In genomic region chr10:22822896-22823295, GRCm38 (mm10) we compare ENCODE assay signal across 32 mouse cellular contexts. TPM values are rescaled to one million over a fixed set of nuclear protein-coding genes. Genes with fewer than 3 reads are reported as not detected.
DNase-seq lines count a peak whose midpoint lies in the region; ATAC-seq and TF ChIP-seq lines count a peak whose summit lies in the region.
"Had no signal": no experiment of that assay in that cellular context is flagged by ENCODE, and none has a peak within 500 bp of the region (broad histone marks: within the 10 kb centered on the region; RNA-seq: fewer than 3 reads in every experiment).

No protein-coding gene starts in this region.

- no peaks in the 10 kb centered on the region for H3K9me3 ChIP-seq in kidney, postnatal 0 days (replicated peaks; ENCODE audit: low read length)
- no peaks in the 10 kb centered on the region for H3K9me3 ChIP-seq in midbrain, embryonic 11.5 days (ENCODE audit: control insufficient read depth, low read length)
- H3K9me3 ChIP-seq in midbrain, embryonic 16.5 days (replicated peaks; ENCODE audit: control insufficient read depth, low read length, poor library complexity, severe bottlenecking) = no peaks in the 10 kb centered on the region
- no peaks in the 10 kb centered on the region for H3K9me3 ChIP-seq in stomach, embryonic 16.5 days (replicated peaks; ENCODE audit: control insufficient read depth, low read length)
- H3K9me3 ChIP-seq in limb, embryonic 10.5 days (replicated peaks) = no peaks in the 10 kb centered on the region
- H3K9me3 ChIP-seq: embryonic facial prominence, embryonic 12.5 days; limb, embryonic 13.5 days; liver, embryonic 12.5 days; midbrain, embryonic 15.5 days; neural tube, embryonic 12.5 days had no signal

- H3K9ac ChIP-seq in kidney, postnatal 0 days (ENCODE audit: low read depth, low read length) = no peak overlapping the region
- no peak overlapping the region for H3K9ac ChIP-seq in midbrain, embryonic 11.5 days (ENCODE audit: low read length)
- no peak overlapping the region for H3K9ac ChIP-seq in midbrain, embryonic 16.5 days (ENCODE audit: low read depth, low read length)
- peak overlapping the region; percentile 24; the same call in 1 of the 2 replicates for H3K9ac ChIP-seq in stomach, embryonic 16.5 days (ENCODE audit: low read length)
- H3K9ac ChIP-seq: embryonic facial prominence, embryonic 12.5 days; hindbrain, embryonic 14.5 days; limb, embryonic 13.5 days; liver, embryonic 12.5 days; liver, postnatal 0 days; midbrain, embryonic 15.5 days; neural tube, embryonic 12.5 days had no signal

- 18% methylated on average over 6 of the region's 6 CpGs for WGBS in kidney, postnatal 0 days
- WGBS in midbrain, embryonic 11.5 days = 14% methylated on average over 6 of the region's 6 CpGs
- 14% methylated on average over 6 of the region's 6 CpGs for WGBS in midbrain, embryonic 16.5 days
- WGBS in stomach, embryonic 16.5 days = 14% methylated on average over 6 of the region's 6 CpGs
- WGBS in limb, embryonic 10.5 days = 10% methylated on average over 6 of the region's 6 CpGs

- no peak for TF ChIP-seq CTCF in kidney, postnatal 0 days (IDR thresholded peaks at IDR 0.05; ENCODE audit: low read depth)

- no peak for ATAC-seq in kidney, postnatal 0 days (replicated peaks; ENCODE audit: low FRiP score, low read depth)
- no peak for ATAC-seq in midbrain, embryonic 11.5 days (ENCODE audit: low FRiP score)
- ATAC-seq in midbrain, embryonic 16.5 days = no peak
- ATAC-seq in stomach, embryonic 16.5 days (ENCODE audit: insufficient read depth, low FRiP score) = no peak
- ATAC-seq: activated CD4-positive, CD25-positive, alpha-beta regulatory T cell, adult 4 months; forebrain, embryonic 14.5 days; liver, embryonic 12.5 days; liver, postnatal 0 days; midbrain, embryonic 15.5 days had no signal

- H3K4me2 ChIP-seq in kidney, postnatal 0 days (ENCODE audit: low read length) = peak overlapping the region; percentile 39
- H3K4me2 ChIP-seq in midbrain, embryonic 11.5 days = no peak overlapping the region
- no peak overlapping the region for H3K4me2 ChIP-seq in midbrain, embryonic 16.5 days (ENCODE audit: low read length)
- H3K4me2 ChIP-seq in stomach, embryonic 16.5 days (ENCODE audit: low read depth, low read length) = peak overlapping the region; percentile 49
- H3K4me2 ChIP-seq: embryonic facial prominence, embryonic 12.5 days; heart, embryonic 11.5 days; hindbrain, embryonic 14.5 days; limb, embryonic 13.5 days; liver, embryonic 12.5 days; midbrain, embryonic 15.5 days; neural tube, embryonic 12.5 days had no signal

- no peaks in the 10 kb centered on the region for H3K27me3 ChIP-seq in kidney, postnatal 0 days (ENCODE audit: insufficient read depth, low read length)
- H3K27me3 ChIP-seq in midbrain, embryonic 11.5 days (ENCODE audit: control insufficient read depth, insufficient read depth, low read length) = peaks cover 59% of the 10 kb centered on the region
- peaks cover 44% of the 10 kb centered on the region for H3K27me3 ChIP-seq in midbrain, embryonic 16.5 days (ENCODE audit: control insufficient read depth, insufficient read depth, low read depth, low read length)
- H3K27me3 ChIP-seq in stomach, embryonic 16.5 days (ENCODE audit: control insufficient read depth, insufficient read depth, low read length) = peaks cover 1% of the 10 kb centered on the region; the same call in 1 of the 2 replicates
- H3K27me3 ChIP-seq in limb, embryonic 10.5 days (ENCODE audit: low read depth, poor library complexity, severe bottlenecking) = peaks cover 83% of the 10 kb centered on the region
- H3K27me3 ChIP-seq: CH12.LX had no signal

- peak; percentile 16 for DNase-seq in embryo, embryonic 10.5 days (ENCODE audit: low spot score)
- DNase-seq in embryo, embryonic 11 days = no peak
- peak; percentile 66 for DNase-seq in kidney, postnatal 0 days (ENCODE audit: low spot score)
- no peak for DNase-seq in kidney, postnatal 25 days
- peak; percentile 86 for DNase-seq in midbrain, embryonic 11.5 days (ENCODE audit: low spot score, missing footprints)
- DNase-seq in limb, embryonic 10.5 days (ENCODE audit: low spot score) = no peak
- DNase-seq: adrenal gland, adult 8-10 months; cerebellum, adult 2 months; cerebellum, postnatal 25 days; gastrocnemius, postnatal 25 days; heart, adult 11 months; kidney, postnatal 10 days; liver, postnatal 0 days; right cerebral cortex, adult 18-20 months; spleen, adult 18-20 months; thymus, adult 18-20 months; thymus, postnatal 25 days had no signal

- no peaks in the 10 kb centered on the region for H3K36me3 ChIP-seq in kidney, postnatal 0 days (ENCODE audit: insufficient read depth, low read length)
- H3K36me3 ChIP-seq in midbrain, embryonic 11.5 days (ENCODE audit: control insufficient read depth, insufficient read depth, low read length) = no peaks in the 10 kb centered on the region
- no peaks in the 10 kb centered on the region for H3K36me3 ChIP-seq in midbrain, embryonic 16.5 days (ENCODE audit: control insufficient read depth, insufficient read depth, low read length)
- no peaks in the 10 kb centered on the region for H3K36me3 ChIP-seq in stomach, embryonic 16.5 days (ENCODE audit: control insufficient read depth, insufficient read depth, low read length)
- H3K36me3 ChIP-seq in limb, embryonic 10.5 days = no peaks in the 10 kb centered on the region
- H3K36me3 ChIP-seq: embryonic facial prominence, embryonic 12.5 days; limb, embryonic 13.5 days; liver, embryonic 12.5 days; midbrain, embryonic 15.5 days; neural tube, embryonic 12.5 days had no signal

- H3K4me3 ChIP-seq in kidney, postnatal 0 days (replicated peaks; ENCODE audit: low read depth, low read length) = 0 out of 2 replicates have a peak overlapping the region, but pooled peaks have one; percentile 8
- H3K4me3 ChIP-seq in midbrain, embryonic 11.5 days (ENCODE audit: low read depth, low read length) = no peak overlapping the region
- H3K4me3 ChIP-seq in midbrain, embryonic 16.5 days (ENCODE audit: low read depth, low read length) = no peak overlapping the region
- H3K4me3 ChIP-seq in stomach, embryonic 16.5 days (replicated peaks; ENCODE audit: low read length) = peak overlapping the region; percentile 26
- H3K4me3 ChIP-seq in limb, embryonic 10.5 days = no peak overlapping the region
- H3K4me3 ChIP-seq: embryonic facial prominence, embryonic 12.5 days; left cerebral cortex, adult 2 months; limb, embryonic 13.5 days; liver, embryonic 12.5 days; midbrain, embryonic 15.5 days; neural tube, embryonic 12.5 days had no signal

- H3K4me1 ChIP-seq in kidney, postnatal 0 days (replicated peaks; ENCODE audit: insufficient read depth, low read length) = no peaks in the 10 kb centered on the region
- peaks cover 5% of the 10 kb centered on the region for H3K4me1 ChIP-seq in midbrain, embryonic 11.5 days (ENCODE audit: control insufficient read depth, insufficient read depth, low read length)
- no peaks in the 10 kb centered on the region for H3K4me1 ChIP-seq in midbrain, embryonic 16.5 days (ENCODE audit: control insufficient read depth, insufficient read depth, low read length)
- peaks cover 5% of the 10 kb centered on the region; the same call in 1 of the 2 replicates for H3K4me1 ChIP-seq in stomach, embryonic 16.5 days (ENCODE audit: control insufficient read depth, insufficient read depth, low read length)
- peaks cover 20% of the 10 kb centered on the region for H3K4me1 ChIP-seq in limb, embryonic 10.5 days
- H3K4me1 ChIP-seq: embryonic facial prominence, embryonic 12.5 days; liver, embryonic 12.5 days had no signal

- peak overlapping the region; percentile 57 for H3K27ac ChIP-seq in kidney, postnatal 0 days
- no peak overlapping the region for H3K27ac ChIP-seq in midbrain, embryonic 11.5 days (ENCODE audit: low read depth, low read length)
- H3K27ac ChIP-seq in midbrain, embryonic 16.5 days (ENCODE audit: low read length) = no peak overlapping the region
- H3K27ac ChIP-seq in stomach, embryonic 16.5 days (ENCODE audit: low read length) = peak overlapping the region; percentile 97
- H3K27ac ChIP-seq in limb, embryonic 10.5 days = no peak overlapping the region
- H3K27ac ChIP-seq: embryonic facial prominence, embryonic 12.5 days; hindbrain, embryonic 14.5 days; left cerebral cortex, adult 2 months; limb, embryonic 13.5 days; liver, embryonic 12.5 days; midbrain, embryonic 15.5 days; neural tube, embryonic 12.5 days had no signal

RNA-seq across cellular contexts. Expression of gene Tcf21, which starts 2.9 kb away (rescaled TPM):
- 413 and 438 TPM in 2 replicates for polyA plus RNA-seq in kidney, postnatal 0 days (2015; fragmentation: Nextera tagmentation; extraction: Ambion mirVana)
- 0.11 TPM in 1 of 2 replicates, not detected in the other for polyA plus RNA-seq in midbrain, embryonic 11.5 days (2014; fragmentation: Nextera tagmentation; extraction: Ambion mirVana)
- polyA plus RNA-seq in midbrain, embryonic 16.5 days (2015; fragmentation: Nextera tagmentation; extraction: Ambion mirVana) = 0.16 and 0.19 TPM in 2 replicates
- 189 and 202 TPM in 2 replicates for polyA plus RNA-seq in stomach, embryonic 16.5 days (2015; fragmentation: Nextera tagmentation; extraction: Ambion mirVana)
- 0.71 and 2.7 TPM in 2 replicates for polyA plus RNA-seq in limb, embryonic 10.5 days (2016; fragmentation: Nextera tagmentation; extraction: Ambion mirVana)
- polyA plus RNA-seq: activated CD4-positive, CD25-positive, alpha-beta regulatory T cell, adult 4 months; C2C12; frontal cortex, adult 2 months had no signal

Comparison
In these comparisons a context has a peak if more than half of its experiments do, and no peak if none do; other contexts are left out.
1. DNase-seq: peak in embryo, embryonic 10.5 days (single experiment), kidney, postnatal 0 days (single experiment) and midbrain, embryonic 11.5 days (single experiment); none in embryo, embryonic 11 days (single experiment), kidney, postnatal 25 days (0 of 2) and limb, embryonic 10.5 days (single experiment).
2. H3K27ac ChIP-seq: peak in kidney, postnatal 0 days (single experiment) and stomach, embryonic 16.5 days (single experiment); none in midbrain, embryonic 11.5 days (single experiment), midbrain, embryonic 16.5 days (single experiment) and limb, embryonic 10.5 days (single experiment).
3. H3K4me2 ChIP-seq: peak in kidney, postnatal 0 days (single experiment) and stomach, embryonic 16.5 days (single experiment); none in midbrain, embryonic 11.5 days (single experiment) and midbrain, embryonic 16.5 days (single experiment).
4. H3K4me3 ChIP-seq: peak in kidney, postnatal 0 days (single experiment) and stomach, embryonic 16.5 days (single experiment); none in midbrain, embryonic 11.5 days (single experiment), midbrain, embryonic 16.5 days (single experiment) and limb, embryonic 10.5 days (single experiment).
5. RNA of gene Tcf21, which starts 2.9 kb away (polyA plus RNA-seq): 413 to 438 TPM in kidney, postnatal 0 days and 189 to 202 TPM in stomach, embryonic 16.5 days; 0.71 to 2.7 TPM in limb, embryonic 10.5 days, 0.16 to 0.19 TPM in midbrain, embryonic 16.5 days and 0.11 TPM in midbrain, embryonic 11.5 days; every median in the first group is over 10 times any median in the second.